7 mouse cellular contexts compared by ENCODE assay signal in genomic region chr12:79924921-79925703, GRCm38 (mm10).
A peak's percentile ranks its signal among the peaks of the same experiment; 100 is the strongest.
DNase-seq lines count a peak whose midpoint lies in the region; ATAC-seq and TF ChIP-seq lines count a peak whose summit lies in the region.

No protein-coding gene starts in this region.

- no peak for TF ChIP-seq RAD21 in CH12.LX (IDR thresholded peaks at IDR 0.05; ENCODE audit: low read depth, low read length)

- in situ Hi-C loops in CH12.LX (cut with MboI; ENCODE audit: low pct_ligation_motif_present, low pct_unique_long_range_greater_than_20kb, low sequenced_read_pairs), result no loop called here

- no peaks in the 10 kb centered on the region for H3K79me2 ChIP-seq in CH12.LX (replicated peaks; ENCODE audit: control insufficient read depth, extremely low read depth, insufficient read depth, poor library complexity, severe bottlenecking)

- H3K27me3 ChIP-seq in CH12.LX (replicated peaks), result no peaks in the 10 kb centered on the region
- H3K27me3 ChIP-seq in midbrain, embryonic 11.5 days (ENCODE audit: control insufficient read depth, insufficient read depth, low read length), result no peaks in the 10 kb centered on the region

- under 1% methylated on average over 16 of the region's 16 CpGs for WGBS in midbrain, embryonic 11.5 days

- dilution Hi-C loops in CH12.LX (cut with MboI; ENCODE audit: extremely low pct_ligation_motif_present, extremely low pct_unique_long_range_greater_than_20kb, low sequenced_read_pairs), result no loop called here

- no peak overlapping the region for H3K27ac ChIP-seq in CH12.LX (ENCODE audit: insufficient read depth, low read depth)
- peak overlapping the region; percentile 98 for H3K27ac ChIP-seq in midbrain, embryonic 11.5 days (ENCODE audit: low read depth, low read length)

- no peak overlapping the region for H3K9ac ChIP-seq in CH12.LX (ENCODE audit: insufficient read depth, low read depth)
- peak overlapping the region; percentile 58 for H3K9ac ChIP-seq in midbrain, embryonic 11.5 days (ENCODE audit: low read length)

- H3K4me2 ChIP-seq in CH12.LX (ENCODE audit: insufficient read depth, low read depth, poor library complexity, severe bottlenecking), result no peak overlapping the region
- peak overlapping the region; percentile 44 for H3K4me2 ChIP-seq in midbrain, embryonic 11.5 days

- no peak for TF ChIP-seq EP300 in CH12.LX (IDR thresholded peaks at IDR 0.05; ENCODE audit: low read length)

- no peaks in the 10 kb centered on the region for H3K36me3 ChIP-seq in CH12.LX (replicated peaks in 1 of 2; ENCODE audit: control insufficient read depth in 1 of 2, insufficient read depth in 1 of 2, low read length in 1 of 2)
- H3K36me3 ChIP-seq in midbrain, embryonic 11.5 days (ENCODE audit: control insufficient read depth, insufficient read depth, low read length), result no peaks in the 10 kb centered on the region

- peak; percentile 91 for ATAC-seq in midbrain, embryonic 11.5 days (ENCODE audit: low FRiP score)

- DNase-seq in CH12.LX (ENCODE audit: extremely low read depth), result peak; percentile 28
- DNase-seq in NIH3T3 (ENCODE audit: low read depth), result peak; percentile 89
- peak; percentile 53 to 71 for DNase-seq in frontal cortex, adult 2 months (ENCODE audit: extremely low spot score in 1 of 2, low spot score in 1 of 2)
- DNase-seq in layer of hippocampus, adult 11-12 months (ENCODE audit: low spot score), result peak; percentile 73
- peak; percentile 97 for DNase-seq in midbrain, embryonic 11.5 days (ENCODE audit: low spot score, missing footprints)
- peak; percentile 41 for DNase-seq in testis, postnatal 10 days (ENCODE audit: low spot score)
- DNase-seq in urinary bladder, postnatal 36 days (ENCODE audit: low spot score in 2 of 2), result no peak

- peaks cover 12 to 51% of the 10 kb centered on the region in 2 experiments for H3K4me1 ChIP-seq in CH12.LX (ENCODE audit: control insufficient read depth in 1 of 2, insufficient read depth in 2 of 2)
- peaks cover 58% of the 10 kb centered on the region for H3K4me1 ChIP-seq in midbrain, embryonic 11.5 days (ENCODE audit: control insufficient read depth, insufficient read depth, low read length)

- no peak for TF ChIP-seq CTCF in CH12.LX (conservative IDR thresholded peaks at IDR 0.05 in 1 of 2, IDR thresholded peaks at IDR 0.05 in 1 of 2; ENCODE audit: low read depth in 2 of 2, low read length in 2 of 2)

- no peak overlapping the region for H3K4me3 ChIP-seq in CH12.LX (replicated peaks in 1 of 3; ENCODE audit: low read depth in 2 of 3, low read length in 2 of 3, poor library complexity in 1 of 3)
- H3K4me3 ChIP-seq in midbrain, embryonic 11.5 days (ENCODE audit: low read depth, low read length), result 0 out of 2 replicates have a peak overlapping the region, but pooled peaks have one; percentile 9

- no peak for TF ChIP-seq POLR2A in CH12.LX (IDR thresholded peaks at IDR 0.05; ENCODE audit: low read depth, low read length)

- H3K9me3 ChIP-seq in CH12.LX (replicated peaks; ENCODE audit: low read length), result peaks cover 3% of the 10 kb centered on the region
- peaks cover 2% of the 10 kb centered on the region; the same call in 1 of the 2 replicates for H3K9me3 ChIP-seq in midbrain, embryonic 11.5 days (ENCODE audit: control insufficient read depth, low read length)

TF ChIP-seq in CH12.LX, 34 proteins besides CTCF, POLR2A, EP300 and RAD21:
- no peak for TF ChIP-seq MAX (IDR thresholded peaks at IDR 0.05; ENCODE audit: low read length)
- no peak for TF ChIP-seq ELF1 (IDR thresholded peaks at IDR 0.05; ENCODE audit: low read depth, low read length)
- TF ChIP-seq TCF12 (IDR thresholded peaks at IDR 0.05; ENCODE audit: low read depth, low read length), result no peak
- TF ChIP-seq ZKSCAN1 (IDR thresholded peaks at IDR 0.05; ENCODE audit: borderline replicate concordance, low read depth, low read length), result no peak
- no peak for TF ChIP-seq ZC3H11A (IDR thresholded peaks at IDR 0.05; ENCODE audit: low read depth, low read length)
- no peak for TF ChIP-seq ZNF384 (IDR thresholded peaks at IDR 0.05; ENCODE audit: low read depth, low read length)

Comparison
In these comparisons a context has a peak if more than half of its experiments do, and no peak if none do; other contexts are left out.
1. DNase-seq: peak in CH12.LX (single experiment), NIH3T3 (single experiment), frontal cortex, adult 2 months (2 of 2), layer of hippocampus, adult 11-12 months (single experiment), midbrain, embryonic 11.5 days (single experiment) and testis, postnatal 10 days (single experiment); none in urinary bladder, postnatal 36 days (0 of 2).